Mouse (Mus musculus) cerebellum, adult 2 months (tissue): ENCODE data around the gene Rbfox1.

ENCODE experiments used
- CTCF ChIP-seq: fragments of 200-500 bp; IDR thresholded peaks from 2 replicates; pipeline ENCODE4 v1.5.1; 2011; ENCODE audit warnings: low read depth, mild to moderate bottlenecking, control low read depth, low read length, moderate library complexity, borderline replicate concordance; ENCODE audit not compliant: insufficient read depth
- POLR2A ChIP-seq: fragments of 200-500 bp; IDR thresholded peaks from 2 replicates; pipeline ENCODE4 v1.6.1; 2011; ENCODE audit warnings: low read length, control low read depth, borderline replicate concordance; ENCODE audit not compliant: insufficient read depth

- TF ChIP-seq CTCF (no peak), POLR2A (no peak)
Measured at GRCm38 (mm10) chr16:6955102-6955675, 1070.0 kb downstream of the Rbfox1 start.
